Mouse (Mus musculus): Measurements from ENCODE around the gene Spink8. TPM values are rescaled to one million over a fixed set of nuclear protein-coding genes. Genes with fewer than 3 reads are reported as not detected.

The Spink8 gene
- polyA plus RNA-seq, 1 experiment from 2014 or later = not detected

- ATAC-seq (ENCODE audit: low FRiP score, low TSS enrichment) (no peak), DNase-seq (no peak)
- H3K27me3 ChIP-seq (ENCODE audit: control insufficient read depth, insufficient read depth, low read length) = no peaks in the 10 kb centered on the region
- no peaks in the 10 kb centered on the region for H3K36me3 ChIP-seq (ENCODE audit: control insufficient read depth, insufficient read depth, low read length)
- H3K4me1 ChIP-seq (ENCODE audit: control insufficient read depth, insufficient read depth, low read length) = no peaks in the 10 kb centered on the region
- no peak overlapping the region for H3K9ac ChIP-seq (replicated peaks; ENCODE audit: low read length)
- no peaks in the 10 kb centered on the region for H3K9me3 ChIP-seq (ENCODE audit: control insufficient read depth, low read length)
- H3K4me2 ChIP-seq (ENCODE audit: low read length) = no peak overlapping the region
- no peak overlapping the region for H3K27ac ChIP-seq (replicated peaks; ENCODE audit: low read depth, low read length)
- 87% methylated on average over 2 of the region's 2 CpGs for WGBS
- no peak overlapping the region for H3K4me3 ChIP-seq (replicated peaks; ENCODE audit: low read depth, low read length)
Measured at GRCm38 (mm10) chr9:109854341-109854740, 42.3 kb downstream of the Spink8 start.

- Histone ChIP-seq H3K36me3 (ENCODE audit: control insufficient read depth, insufficient read depth, low read length) (no peaks in the 10 kb centered on the region), H3K4me2 (ENCODE audit: low read length) (no peak overlapping the region), H3K27ac (replicated peaks; ENCODE audit: low read depth, low read length) (no peak overlapping the region), H3K9ac (replicated peaks; ENCODE audit: low read length) (no peak overlapping the region), H3K4me3 (replicated peaks; ENCODE audit: low read depth, low read length) (no peak overlapping the region), H3K27me3 (ENCODE audit: control insufficient read depth, insufficient read depth, low read length) (no peaks in the 10 kb centered on the region), H3K9me3 (ENCODE audit: control insufficient read depth, low read length) (no peaks in the 10 kb centered on the region), H3K4me1 (ENCODE audit: control insufficient read depth, insufficient read depth, low read length) (no peaks in the 10 kb centered on the region)
- no peak for ATAC-seq (ENCODE audit: low FRiP score, low TSS enrichment)
- 77% methylated on average over 6 of the region's 6 CpGs for WGBS
- DNase-seq = no peak
Measured at GRCm38 (mm10) chr9:109855947-109856346, 43.9 kb downstream of the Spink8 start.

GRCm38 (mm10) chr9:109862397-109863044, 50.4 kb downstream of the Spink8 start:
- no peaks in the 10 kb centered on the region for H3K36me3 ChIP-seq (ENCODE audit: control insufficient read depth, insufficient read depth, low read length)
- H3K4me3 ChIP-seq (replicated peaks; ENCODE audit: low read depth, low read length) = no peak overlapping the region
- peak overlapping the region; percentile 20; the same call in 1 of the 2 replicates for H3K4me2 ChIP-seq (ENCODE audit: low read length)
- no peaks in the 10 kb centered on the region for H3K9me3 ChIP-seq (ENCODE audit: control insufficient read depth, low read length)
- no peak overlapping the region for H3K27ac ChIP-seq (replicated peaks; ENCODE audit: low read depth, low read length)
- ATAC-seq (ENCODE audit: low FRiP score, low TSS enrichment) (no peak), DNase-seq (peak; percentile 92)
- H3K9ac ChIP-seq (replicated peaks; ENCODE audit: low read length) = 0 out of 2 replicates have a peak overlapping the region, but pooled peaks have one; percentile 23
- 20% methylated on average over 20 of the region's 20 CpGs for WGBS
- no peaks in the 10 kb centered on the region for H3K4me1 ChIP-seq (ENCODE audit: control insufficient read depth, insufficient read depth, low read length)
- no peaks in the 10 kb centered on the region for H3K27me3 ChIP-seq (ENCODE audit: control insufficient read depth, insufficient read depth, low read length)

- DNase-seq (no peak), ATAC-seq (ENCODE audit: low FRiP score, low TSS enrichment) (no peak)
- Histone ChIP-seq H3K27me3 (ENCODE audit: control insufficient read depth, insufficient read depth, low read length) (no peaks in the 10 kb centered on the region), H3K36me3 (ENCODE audit: control insufficient read depth, insufficient read depth, low read length) (no peaks in the 10 kb centered on the region), H3K27ac (replicated peaks; ENCODE audit: low read depth, low read length) (no peak overlapping the region), H3K4me1 (ENCODE audit: control insufficient read depth, insufficient read depth, low read length) (no peaks in the 10 kb centered on the region), H3K9me3 (ENCODE audit: control insufficient read depth, low read length) (no peaks in the 10 kb centered on the region), H3K9ac (replicated peaks; ENCODE audit: low read length) (no peak overlapping the region), H3K4me3 (replicated peaks; ENCODE audit: low read depth, low read length) (no peak overlapping the region), H3K4me2 (ENCODE audit: low read length) (no peak overlapping the region)
- WGBS = 74% methylated on average over 3 of the region's 3 CpGs
Measured at GRCm38 (mm10) chr9:109863085-109863484, 51.0 kb downstream of the Spink8 start.

GRCm38 (mm10) chr9:109866218-109866617, 54.1 kb downstream of the Spink8 start:
- H3K9ac ChIP-seq (replicated peaks; ENCODE audit: low read length) = no peak overlapping the region
- ATAC-seq (ENCODE audit: low FRiP score, low TSS enrichment) (no peak), DNase-seq (no peak)
- no peak overlapping the region for H3K4me2 ChIP-seq (ENCODE audit: low read length)
- no peaks in the 10 kb centered on the region for H3K27me3 ChIP-seq (ENCODE audit: control insufficient read depth, insufficient read depth, low read length)
- WGBS = 70% methylated on average over 2 of the region's 2 CpGs
- H3K9me3 ChIP-seq (ENCODE audit: control insufficient read depth, low read length) = no peaks in the 10 kb centered on the region
- no peak overlapping the region for H3K4me3 ChIP-seq (replicated peaks; ENCODE audit: low read depth, low read length)
- no peaks in the 10 kb centered on the region for H3K4me1 ChIP-seq (ENCODE audit: control insufficient read depth, insufficient read depth, low read length)
- no peaks in the 10 kb centered on the region for H3K36me3 ChIP-seq (ENCODE audit: control insufficient read depth, insufficient read depth, low read length)
- H3K27ac ChIP-seq (replicated peaks; ENCODE audit: low read depth, low read length) = no peak overlapping the region

- WGBS = 50% methylated on average over 6 of the region's 6 CpGs
- ATAC-seq (ENCODE audit: low FRiP score, low TSS enrichment) = no peak
- no peaks in the 10 kb centered on the region for H3K27me3 ChIP-seq (ENCODE audit: control insufficient read depth, insufficient read depth, low read length)
Measured at GRCm38 (mm10) chr9:109870983-109871572, 59.0 kb downstream of the Spink8 start.

GRCm38 (mm10) chr9:109874797-109875691, 63.0 kb downstream of the Spink8 start, which contains the start of gene Cdc25a:
TSS of gene Cdc25a (plus strand) at chr9:109875579.
- peak within 1 kb of the TSS; percentile 83 for H3K9ac ChIP-seq (replicated peaks; ENCODE audit: low read length)
- ATAC-seq (ENCODE audit: low FRiP score, low TSS enrichment) = peak; percentile 92
- peaks cover 13% of the 10 kb centered on the region for H3K36me3 ChIP-seq (ENCODE audit: control insufficient read depth, insufficient read depth, low read length)
- no peaks in the 10 kb centered on the region for H3K27me3 ChIP-seq (ENCODE audit: control insufficient read depth, insufficient read depth, low read length)
- 7% methylated on average over 33 of the region's 33 CpGs for WGBS
- peak within 1 kb of the TSS; percentile 66 for H3K27ac ChIP-seq (replicated peaks; ENCODE audit: low read depth, low read length)
- H3K9me3 ChIP-seq (ENCODE audit: control insufficient read depth, low read length) = no peaks in the 10 kb centered on the region
- peak within 1 kb of the TSS; percentile 92 for H3K4me2 ChIP-seq (ENCODE audit: low read length)
- peaks cover 11% of the 10 kb centered on the region; the same call in 1 of the 2 replicates for H3K4me1 ChIP-seq (ENCODE audit: control insufficient read depth, insufficient read depth, low read length)
- DNase-seq = peak; percentile 98
- H3K4me3 ChIP-seq (replicated peaks; ENCODE audit: low read depth, low read length) = peak within 1 kb of the TSS; percentile 88

More at GRCm38 (mm10) chr9:109870983-109871572, 59.0 kb downstream of the Spink8 start:
- no peak overlapping the region for H3K9ac ChIP-seq (replicated peaks; ENCODE audit: low read length)
- H3K9me3 ChIP-seq (ENCODE audit: control insufficient read depth, low read length) = no peaks in the 10 kb centered on the region
- no peak overlapping the region for H3K4me2 ChIP-seq (ENCODE audit: low read length)
- no peak overlapping the region for H3K4me3 ChIP-seq (replicated peaks; ENCODE audit: low read depth, low read length)
- no peaks in the 10 kb centered on the region for H3K4me1 ChIP-seq (ENCODE audit: control insufficient read depth, insufficient read depth, low read length)
- no peak overlapping the region for H3K27ac ChIP-seq (replicated peaks; ENCODE audit: low read depth, low read length)
- no peaks in the 10 kb centered on the region for H3K36me3 ChIP-seq (ENCODE audit: control insufficient read depth, insufficient read depth, low read length)
- DNase-seq = no peak

GRCm38 (mm10) chr9:109875695-109876601, 63.9 kb downstream of the Spink8 start:
- H3K27ac ChIP-seq (replicated peaks; ENCODE audit: low read depth, low read length) = peak overlapping the region; percentile 66
- H3K36me3 ChIP-seq (ENCODE audit: control insufficient read depth, insufficient read depth, low read length) = peaks cover 21% of the 10 kb centered on the region
- H3K4me3 ChIP-seq (replicated peaks; ENCODE audit: low read depth, low read length) = peak overlapping the region; percentile 88
- H3K4me1 ChIP-seq (ENCODE audit: control insufficient read depth, insufficient read depth, low read length) = peaks cover 11% of the 10 kb centered on the region; the same call in 1 of the 2 replicates
- ATAC-seq (ENCODE audit: low FRiP score, low TSS enrichment) (peak; percentile 71), DNase-seq (peak; percentile 51)
- H3K9ac ChIP-seq (replicated peaks; ENCODE audit: low read length) = peak overlapping the region; percentile 83
- under 1% methylated on average over 76 of the region's 76 CpGs for WGBS
- H3K4me2 ChIP-seq (ENCODE audit: low read length) = peak overlapping the region; percentile 92
- H3K9me3 ChIP-seq (ENCODE audit: control insufficient read depth, low read length) = no peaks in the 10 kb centered on the region
- H3K27me3 ChIP-seq (ENCODE audit: control insufficient read depth, insufficient read depth, low read length) = no peaks in the 10 kb centered on the region

All from midbrain, embryonic 14.5 days (tissue).